Mouse (Mus musculus): ENCODE data around the gene Pex6.

DNA sequence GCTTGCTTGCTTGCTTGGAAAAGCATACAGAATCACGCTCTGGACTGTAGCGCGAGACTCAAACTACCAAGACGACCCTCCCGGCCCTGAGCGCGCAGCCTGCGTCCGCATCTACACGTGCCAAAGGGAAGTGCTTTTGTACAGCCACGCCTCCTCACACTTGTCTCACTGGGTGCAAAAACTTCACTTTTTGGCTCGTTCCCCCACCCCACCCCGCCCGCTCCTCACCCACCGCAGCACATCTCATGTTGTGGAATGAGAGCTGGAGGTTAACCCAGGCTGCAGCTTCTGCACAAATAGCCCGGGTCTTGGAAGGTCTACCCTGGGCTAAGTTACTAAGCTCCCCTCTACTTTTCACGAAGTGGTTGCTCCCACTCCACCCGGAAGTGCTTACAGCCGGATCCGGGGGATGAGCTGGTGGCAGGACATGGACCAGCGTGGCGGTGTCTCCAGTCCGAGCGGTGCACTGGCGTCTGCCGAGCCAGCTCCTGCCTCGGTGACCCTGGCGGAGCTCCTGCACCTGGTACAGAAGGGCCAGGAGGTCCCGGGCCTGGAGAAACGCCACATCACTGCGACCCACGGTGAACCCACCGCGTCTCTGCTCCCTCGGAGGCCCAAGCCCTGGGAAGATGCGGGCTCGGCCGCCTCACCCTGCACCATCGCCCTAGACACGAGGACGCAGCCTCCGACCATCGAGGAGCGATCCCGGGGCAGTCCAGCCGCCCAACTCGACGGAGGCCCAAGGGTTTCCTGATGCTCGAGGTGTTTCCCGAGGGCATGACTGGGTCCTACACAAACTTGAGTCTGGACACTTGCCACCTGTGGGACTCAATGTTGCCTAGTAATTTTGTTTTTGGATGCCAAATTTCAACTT, 61.4 kb downstream of the Pex6 start, which contains the start of gene 2310039H08Rik:
- TF ChIP-seq CTCF (IDR thresholded peaks at IDR 0.05; ENCODE audit: control insufficient read depth, insufficient read depth, low read length) (no peak), POLR2A (IDR thresholded peaks at IDR 0.05; ENCODE audit: borderline replicate concordance, control insufficient read depth, low read depth, low read length) (peak; percentile 70; the same call in 1 of the 2 replicates)

Measured in bone marrow, adult 2 months (tissue).